In the genomic region with DNA sequence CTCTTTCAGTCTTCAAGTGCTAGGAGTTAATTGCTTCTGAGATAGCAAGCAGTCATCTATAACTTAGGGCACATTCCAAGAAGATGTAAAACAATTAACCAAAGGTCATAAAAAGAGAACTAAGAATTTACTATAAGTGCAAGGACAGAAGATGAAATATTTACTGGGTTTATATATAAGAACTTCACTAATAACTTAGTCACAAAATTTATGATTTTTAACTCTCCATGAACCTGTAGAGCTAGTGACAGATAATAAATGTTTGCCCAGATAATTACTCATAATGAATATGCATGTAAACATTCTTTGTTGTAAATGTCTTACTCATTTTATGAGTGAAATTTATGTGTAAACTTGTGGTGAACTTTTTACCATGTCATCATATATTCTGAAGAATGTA, we compare ENCODE assay signal across 33 mouse cellular contexts.
"Had no signal": no experiment of that assay in that cellular context is flagged by ENCODE, and none has a peak within 500 bp of the region (broad histone marks: within the 10 kb centered on the region; RNA-seq: fewer than 3 reads in every experiment).

No protein-coding gene starts in this region.

- H3K4me2 ChIP-seq: limb, embryonic 12.5 days; limb, embryonic 13.5 days; limb, embryonic 15.5 days; liver, embryonic 11.5 days; liver, embryonic 12.5 days; liver, embryonic 13.5 days; liver, embryonic 15.5 days; lung, embryonic 14.5 days; lung, embryonic 15.5 days; midbrain, embryonic 11.5 days; midbrain, embryonic 12.5 days; midbrain, embryonic 13.5 days; midbrain, embryonic 15.5 days; neural tube, embryonic 12.5 days; neural tube, embryonic 13.5 days had no signal

- H3K36me3 ChIP-seq: limb, embryonic 10.5 days; limb, embryonic 12.5 days; limb, embryonic 13.5 days; limb, embryonic 15.5 days; liver, embryonic 12.5 days; liver, embryonic 13.5 days; liver, embryonic 15.5 days; lung, embryonic 15.5 days; midbrain, embryonic 10.5 days; midbrain, embryonic 12.5 days; midbrain, embryonic 13.5 days; midbrain, embryonic 15.5 days; neural tube, embryonic 12.5 days; neural tube, embryonic 13.5 days had no signal

- H3K4me3 ChIP-seq: limb, embryonic 10.5 days; limb, embryonic 12.5 days; limb, embryonic 13.5 days; limb, embryonic 15.5 days; liver, embryonic 12.5 days; liver, embryonic 13.5 days; liver, embryonic 15.5 days; lung, embryonic 15.5 days; megakaryocyte, embryonic 14.5 days; midbrain, embryonic 10.5 days; midbrain, embryonic 12.5 days; midbrain, embryonic 13.5 days; midbrain, embryonic 15.5 days; myocyte; neural tube, embryonic 12.5 days; neural tube, embryonic 13.5 days had no signal

- H3K27me3 ChIP-seq: limb, embryonic 12.5 days; limb, embryonic 13.5 days; limb, embryonic 15.5 days; liver, embryonic 12.5 days; liver, embryonic 13.5 days; liver, embryonic 15.5 days; lung, embryonic 15.5 days; megakaryocyte, embryonic 14.5 days; midbrain, embryonic 12.5 days; midbrain, embryonic 13.5 days; midbrain, embryonic 15.5 days; neural tube, embryonic 12.5 days; neural tube, embryonic 13.5 days had no signal

- H3K9ac ChIP-seq: limb, embryonic 12.5 days; limb, embryonic 13.5 days; limb, embryonic 15.5 days; liver, embryonic 12.5 days; liver, embryonic 13.5 days; liver, embryonic 14.5 days; liver, embryonic 15.5 days; liver, postnatal 0 days; lung, embryonic 14.5 days; lung, embryonic 15.5 days; midbrain, embryonic 12.5 days; midbrain, embryonic 13.5 days; midbrain, embryonic 15.5 days; neural tube, embryonic 12.5 days; neural tube, embryonic 13.5 days had no signal

- H3K4me1 ChIP-seq: limb, embryonic 10.5 days; limb, embryonic 12.5 days; limb, embryonic 13.5 days; limb, embryonic 15.5 days; liver, embryonic 12.5 days; liver, embryonic 13.5 days; liver, embryonic 15.5 days; lung, embryonic 15.5 days; megakaryocyte, embryonic 14.5 days; midbrain, embryonic 10.5 days; midbrain, embryonic 12.5 days; midbrain, embryonic 13.5 days; midbrain, embryonic 15.5 days; neural tube, embryonic 12.5 days; neural tube, embryonic 13.5 days had no signal

- DNase-seq: left cerebral cortex, postnatal 4 days; liver; liver, embryonic 13.5 days; liver, postnatal 0 days; lung, adult 18-20 months; lung, adult 2 months; lung, embryonic 14.5 days; lung, postnatal 10 days; lung, postnatal 14 days; lung, postnatal 36 days; lung, postnatal 4 days; midbrain, embryonic 14.5 days had no signal

- H3K27ac ChIP-seq: limb, embryonic 10.5 days; limb, embryonic 12.5 days; limb, embryonic 13.5 days; limb, embryonic 15.5 days; liver, embryonic 12.5 days; liver, embryonic 13.5 days; liver, embryonic 14.5 days; liver, embryonic 15.5 days; lung, embryonic 15.5 days; macrophage; midbrain, embryonic 10.5 days; midbrain, embryonic 12.5 days; midbrain, embryonic 13.5 days; midbrain, embryonic 15.5 days; neural tube, embryonic 12.5 days; neural tube, embryonic 13.5 days had no signal

- ATAC-seq: liver, embryonic 12.5 days; liver, postnatal 0 days; lung, postnatal 0 days; midbrain, embryonic 13.5 days; midbrain, embryonic 15.5 days; midbrain, embryonic 16.5 days had no signal

- H3K9me3 ChIP-seq: limb, embryonic 10.5 days; limb, embryonic 12.5 days; limb, embryonic 13.5 days; limb, embryonic 15.5 days; liver, embryonic 13.5 days; liver, embryonic 15.5 days; lung, embryonic 15.5 days; megakaryocyte, embryonic 14.5 days; midbrain, embryonic 10.5 days; midbrain, embryonic 12.5 days; midbrain, embryonic 13.5 days; midbrain, embryonic 15.5 days; neural tube, embryonic 12.5 days; neural tube, embryonic 13.5 days had no signal
